Mouse (Mus musculus) liver, adult 2 months (tissue): ENCODE data around the gene Il2ra.

Source experiments
- CTCF ChIP-seq: fragments of 200-500 bp; IDR thresholded peaks from 2 replicates; pipeline ENCODE4 v1.5.1; 2011; ENCODE audit warnings: low read depth, low read length, control low read depth
- POLR2A ChIP-seq: fragments of 200-500 bp; IDR thresholded peaks from 2 replicates; pipeline ENCODE4 v1.6.1; 2011; ENCODE audit warnings: low read length, control low read depth; ENCODE audit not compliant: insufficient read depth; ENCODE audit errors: extremely low read depth

- TF ChIP-seq CTCF (no peak), POLR2A (no peak)
Measured at GRCm38 (mm10) chr2:11657581-11657980, 15.0 kb downstream of the Il2ra start.
